Mouse (Mus musculus) liver, postnatal 0 days (tissue): ENCODE data around the gene Socs5.

Experiments
- CTCF ChIP-seq: sonication (generic); IDR thresholded peaks from 2 replicates; pipeline ENCODE4 v1.5.1; 2016; ENCODE audit warnings: antibody characterized with exemption, low read depth
- EP300 ChIP-seq: IDR thresholded peaks from 2 replicates; pipeline ENCODE4 v1.6.1; 2016; ENCODE audit warnings: antibody characterized with exemption, low read depth, mild to moderate bottlenecking

DNA sequence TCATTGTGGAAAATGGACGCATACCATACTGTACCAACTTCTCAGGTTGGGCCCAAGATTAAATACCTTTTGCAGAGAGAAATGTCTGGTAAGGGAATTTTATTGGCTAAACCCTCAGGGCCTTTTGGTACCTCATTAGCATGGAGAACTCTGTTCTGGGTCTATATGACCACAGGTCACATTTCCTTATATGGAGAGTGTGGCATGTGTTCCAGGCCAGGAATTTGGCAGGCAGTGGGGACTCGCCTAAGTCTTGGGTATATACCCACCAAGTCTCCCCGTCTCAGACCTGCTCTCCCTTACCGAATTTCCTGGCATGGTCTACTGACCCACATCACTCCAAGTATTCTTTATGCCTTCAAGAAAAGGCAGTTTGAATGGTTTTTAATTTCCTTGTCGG, 9.9 kb upstream of the Socs5 start:
- TF ChIP-seq EP300 = no peak
- TF ChIP-seq CTCF = no peak
